Mouse (Mus musculus): ENCODE results near the gene Slc22a3.

Gene Slc22a3

DNA sequence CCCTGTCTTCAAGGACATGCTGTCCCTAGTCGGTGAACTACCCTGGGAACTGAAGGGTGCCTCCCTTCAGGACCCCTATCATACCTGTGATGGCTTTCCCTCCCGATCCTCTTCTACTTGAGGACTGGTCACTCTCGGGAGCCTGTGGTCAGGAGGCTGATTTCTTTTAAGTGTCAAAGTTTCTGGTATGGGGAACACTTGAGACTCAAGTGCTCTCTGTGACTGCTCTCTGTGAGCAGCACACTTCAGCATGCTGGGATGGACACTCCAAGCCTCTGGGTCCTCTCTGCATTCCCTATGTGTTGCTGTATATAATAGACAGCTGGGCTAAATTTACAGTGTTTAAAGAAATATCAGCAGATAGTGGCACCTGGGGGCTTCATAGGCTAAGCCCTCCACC is 39.9 kb downstream of the Slc22a3 start:
- no peak for DNase-seq (ENCODE audit: low spot score)

DNA sequence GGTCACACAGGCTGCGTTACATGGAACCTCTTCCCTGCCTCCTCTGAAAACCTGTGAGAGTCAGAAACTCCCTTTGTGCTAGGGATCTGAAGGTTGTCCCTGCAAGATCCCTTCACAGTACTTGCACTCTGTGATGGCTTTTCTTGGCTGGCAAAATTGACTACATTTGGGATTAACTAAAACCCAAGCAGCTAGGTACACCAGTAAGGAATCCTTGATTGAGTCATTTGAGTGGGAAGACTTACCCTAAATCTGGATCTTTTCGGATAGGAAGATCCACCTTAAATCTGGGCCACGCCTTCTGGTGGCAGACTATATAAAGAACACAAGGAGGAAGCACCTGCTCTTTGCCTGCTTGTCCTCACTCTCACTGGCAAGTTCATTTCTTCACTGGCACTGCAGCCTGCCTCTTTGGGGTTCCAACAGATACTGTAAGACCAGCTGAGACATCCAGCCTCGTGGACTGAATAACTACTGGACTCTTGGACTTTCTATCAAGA is 41.0 kb downstream of the Slc22a3 start:
- DNase-seq (ENCODE audit: low spot score): no peak

DNA sequence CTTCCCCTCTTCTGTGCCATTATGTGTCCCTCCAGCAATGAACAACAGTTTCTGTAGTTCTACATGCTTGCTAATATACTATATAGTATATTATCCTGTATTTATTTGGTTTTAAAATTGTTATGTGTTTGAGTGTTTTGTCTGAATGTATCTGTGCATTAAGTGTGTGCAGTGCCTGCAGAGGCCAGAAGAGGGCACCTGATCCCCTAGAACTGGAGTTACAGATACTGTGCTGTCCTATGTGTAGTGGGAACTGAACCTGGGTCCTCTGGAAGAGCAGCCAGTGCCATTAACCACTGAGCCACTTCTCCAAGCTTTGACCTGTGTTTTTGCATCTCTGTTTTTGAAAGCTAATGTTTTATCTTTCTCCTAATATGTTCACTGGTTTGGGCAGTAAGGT is 46.3 kb downstream of the Slc22a3 start:
- DNase-seq (ENCODE audit: low spot score): no peak

DNA sequence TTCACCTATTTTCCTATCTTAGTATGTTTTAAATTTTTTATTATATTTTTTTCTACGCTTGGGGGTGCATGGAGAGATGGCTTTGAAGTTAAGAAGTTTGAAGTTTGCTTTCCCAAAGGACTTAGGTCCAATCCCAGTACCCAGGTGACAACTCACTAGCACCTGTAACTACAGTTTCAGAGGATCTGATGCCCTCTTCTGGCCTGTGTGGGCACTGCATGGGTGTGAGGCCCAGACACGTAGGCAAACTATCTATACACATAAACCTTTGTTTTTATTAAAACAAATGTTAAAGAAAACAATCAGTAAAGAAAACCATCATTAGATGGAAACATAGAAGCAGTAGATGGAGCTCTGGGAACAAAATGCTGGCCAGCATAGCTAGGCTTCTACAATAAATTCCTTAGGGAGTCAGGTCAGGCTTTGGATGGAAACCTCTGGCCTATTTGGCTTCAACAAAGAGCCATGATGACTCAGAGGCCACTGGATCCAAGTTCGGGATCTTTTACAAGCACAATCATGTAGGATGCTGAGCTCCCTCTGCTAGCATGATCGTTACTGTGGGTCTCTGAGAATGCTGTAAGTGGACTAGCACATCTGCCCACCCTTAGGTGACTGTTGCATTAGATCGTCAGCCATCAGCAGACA is 52.2 kb downstream of the Slc22a3 start:
- DNase-seq (ENCODE audit: low spot score): no peak

DNA sequence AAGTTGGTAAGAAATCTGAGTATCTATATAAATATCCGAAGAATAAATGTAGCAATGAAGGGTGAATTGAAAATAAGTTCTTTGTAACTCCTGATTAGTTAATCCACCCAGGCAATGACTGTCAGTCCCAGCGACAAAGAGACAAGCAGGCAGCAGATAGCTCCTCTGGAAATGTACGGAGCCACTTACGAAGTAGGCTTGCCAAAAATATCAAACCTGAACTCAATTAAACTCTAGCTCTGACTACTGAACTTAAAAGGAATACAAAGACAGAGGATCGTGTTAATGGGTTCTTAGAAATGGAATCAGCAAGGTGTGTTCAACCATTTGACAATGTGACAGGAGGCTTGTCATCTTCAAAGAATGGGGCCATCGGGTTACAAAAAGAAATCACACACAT is 53.8 kb downstream of the Slc22a3 start:
- DNase-seq (ENCODE audit: low spot score): no peak

DNA sequence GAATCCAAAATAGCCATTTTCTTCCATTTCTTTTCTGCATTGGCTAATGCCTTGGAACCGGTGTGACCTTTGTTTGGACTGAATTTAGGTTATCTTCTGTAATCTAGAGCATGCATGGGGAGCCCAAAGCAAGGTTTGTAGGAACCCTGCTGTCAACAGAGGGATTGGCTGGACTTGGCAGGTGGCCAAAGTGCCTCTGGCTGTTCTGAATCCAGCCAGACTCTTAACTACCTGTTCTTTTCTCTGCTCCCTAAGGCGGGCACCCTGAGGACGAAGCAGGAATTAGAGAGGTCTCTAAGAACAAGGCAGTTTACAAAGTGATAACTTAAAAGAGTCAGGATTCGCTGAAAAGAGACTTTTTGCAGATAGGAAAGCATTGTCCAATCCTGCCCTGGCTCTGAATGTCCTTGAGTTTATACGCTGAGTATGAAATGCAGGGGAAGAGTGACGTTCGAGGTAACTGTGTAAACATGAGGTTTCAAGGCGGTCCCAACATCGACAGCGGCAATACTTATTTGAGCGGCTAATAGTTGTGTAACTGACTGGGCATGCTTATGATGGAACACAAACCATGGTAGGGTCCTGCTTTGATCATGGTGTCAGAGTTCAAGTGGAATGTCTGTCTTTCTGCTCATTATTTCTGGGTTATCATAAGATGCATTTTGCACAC is 54.5 kb downstream of the Slc22a3 start:
- no peak for DNase-seq (ENCODE audit: low spot score)

DNA sequence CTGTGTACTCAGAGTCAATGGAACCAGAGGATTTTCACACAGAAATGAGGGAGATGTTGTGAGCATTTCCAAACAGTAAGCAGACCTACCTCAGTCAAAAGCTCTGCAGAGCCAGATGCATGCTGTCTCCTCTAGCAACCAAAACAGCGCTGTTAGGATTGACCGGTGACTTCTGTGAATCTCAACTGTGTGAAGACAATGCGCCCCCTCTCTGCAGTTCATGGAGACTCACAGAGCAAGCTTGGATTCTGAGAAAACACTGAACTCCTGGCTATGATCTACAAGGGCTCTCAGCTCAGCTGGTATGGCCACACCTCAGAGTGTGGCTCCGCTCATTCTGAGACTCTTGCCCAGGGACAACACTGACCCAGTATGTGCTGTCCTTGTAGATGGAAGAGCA is 56.3 kb downstream of the Slc22a3 start:
- no peak for DNase-seq (ENCODE audit: low spot score)

DNA sequence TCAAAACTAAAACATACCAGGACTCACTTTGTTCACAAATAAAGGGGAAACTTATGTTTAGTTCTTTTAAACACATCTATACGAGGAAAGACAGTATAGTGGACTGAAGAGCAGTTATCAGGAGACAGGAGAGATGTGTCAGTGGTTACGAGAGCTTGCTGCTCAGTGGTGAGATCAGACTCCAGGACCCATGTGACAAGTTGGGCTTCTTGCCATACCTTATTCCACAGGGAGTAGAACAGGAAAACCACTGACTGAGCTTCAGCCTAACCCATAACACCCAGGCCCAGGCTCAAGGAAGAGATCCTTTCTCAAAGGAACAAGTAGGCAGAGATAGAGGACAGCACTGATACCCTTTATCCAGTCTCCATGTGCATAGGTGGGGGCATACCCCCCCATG is 62.9 kb downstream of the Slc22a3 start:
- DNase-seq (ENCODE audit: low spot score): no peak

DNA sequence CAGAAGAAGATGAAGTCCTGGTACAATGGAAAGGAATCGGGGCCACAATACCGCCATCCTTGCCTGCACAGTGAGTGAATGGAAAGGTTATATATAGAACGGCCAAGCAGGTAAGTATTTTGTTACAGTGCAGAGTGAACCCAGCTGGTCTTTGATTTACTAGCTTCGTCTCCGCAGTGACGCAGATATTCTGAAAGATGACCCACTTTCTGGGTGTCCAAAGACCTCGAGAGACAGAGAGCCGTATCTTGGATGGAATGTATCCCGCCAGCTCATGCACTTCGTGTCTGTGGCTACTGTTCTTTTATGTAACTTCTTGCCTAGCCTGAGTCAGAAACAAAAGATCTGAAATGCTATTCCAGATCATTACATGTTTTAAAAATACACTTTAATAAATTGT is 69.7 kb downstream of the Slc22a3 start:
- no peak for DNase-seq (ENCODE audit: low spot score)

DNA sequence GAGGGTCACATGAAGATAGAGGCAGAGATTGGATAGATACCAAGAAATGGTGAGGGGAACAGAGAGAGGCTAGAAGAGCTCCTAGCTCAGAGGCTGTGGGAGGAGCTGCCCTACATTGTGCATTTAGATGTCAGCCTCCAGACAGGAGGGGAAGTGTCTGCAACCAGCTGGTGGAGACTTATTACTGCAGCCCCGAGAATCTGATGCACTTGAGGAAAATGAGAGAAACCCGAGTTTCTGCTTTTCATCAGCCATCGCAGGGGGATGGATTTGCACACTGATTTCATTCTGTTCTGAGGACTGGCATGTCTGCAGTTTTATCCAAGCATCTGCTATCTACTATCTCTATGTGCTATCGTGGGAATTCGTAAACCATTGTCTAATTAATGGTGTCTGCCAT is 75.8 kb downstream of the Slc22a3 start:
- no peak for DNase-seq (ENCODE audit: low spot score)

DNA sequence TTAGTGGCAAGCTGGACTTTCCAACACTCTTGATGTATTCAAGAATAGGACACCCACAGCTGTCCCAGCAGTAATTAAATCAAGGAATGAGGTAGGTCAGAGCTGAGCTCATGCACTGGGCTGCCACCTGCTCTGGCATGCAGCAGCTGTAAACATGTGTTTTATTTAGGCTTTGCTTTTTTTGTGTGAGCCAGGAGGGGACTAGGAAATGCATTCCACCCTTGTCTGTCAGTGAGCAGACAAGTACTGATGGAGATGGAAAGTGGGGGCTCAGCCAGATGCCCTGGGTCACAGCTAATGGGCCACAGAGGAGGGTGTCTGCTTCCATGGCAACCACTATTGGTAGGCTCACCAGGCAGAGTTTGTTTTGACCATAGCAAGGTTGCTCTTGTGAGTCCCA is 79.1 kb downstream of the Slc22a3 start:
- DNase-seq (ENCODE audit: low spot score): no peak

DNA sequence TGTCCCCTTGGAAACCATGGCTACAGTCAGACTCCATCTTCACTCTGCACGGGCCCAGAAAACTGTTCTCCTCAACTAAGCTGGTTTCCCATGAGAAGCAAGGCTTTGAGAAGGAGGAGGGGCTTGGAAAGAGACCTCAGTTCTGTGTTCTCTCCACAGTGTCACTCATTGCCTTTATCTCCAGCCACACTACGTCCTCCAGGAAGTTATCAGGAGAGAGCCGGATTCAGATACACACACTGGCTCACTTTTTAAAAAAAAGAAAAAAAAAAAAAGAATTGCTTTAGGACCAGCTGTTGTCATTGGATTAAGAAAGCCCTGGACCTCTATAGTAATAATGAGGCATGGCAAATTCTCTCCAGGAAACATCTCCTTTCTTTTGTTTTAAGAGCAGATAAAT is 80.3 kb downstream of the Slc22a3 start:
- no peak for DNase-seq (ENCODE audit: low spot score)

DNA sequence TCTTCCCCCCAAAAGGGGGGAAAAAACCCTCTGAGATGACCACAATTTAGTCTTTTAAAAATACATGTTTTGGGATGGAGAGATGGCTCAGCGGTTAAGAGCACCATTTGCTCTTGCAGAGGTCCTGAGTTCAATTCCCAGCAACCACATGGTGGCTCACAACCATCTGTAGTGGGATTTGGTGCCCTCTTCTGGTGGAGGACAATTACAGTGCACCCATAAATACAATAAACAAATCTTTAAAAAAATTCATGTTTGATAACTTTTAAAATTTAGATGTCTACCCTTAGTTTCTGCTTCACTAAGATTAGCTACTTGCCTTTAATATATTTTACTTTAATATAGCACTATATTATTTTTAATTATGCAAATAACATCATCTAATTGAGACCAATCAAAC is 85.4 kb downstream of the Slc22a3 start:
- DNase-seq (ENCODE audit: low spot score): no peak

DNA sequence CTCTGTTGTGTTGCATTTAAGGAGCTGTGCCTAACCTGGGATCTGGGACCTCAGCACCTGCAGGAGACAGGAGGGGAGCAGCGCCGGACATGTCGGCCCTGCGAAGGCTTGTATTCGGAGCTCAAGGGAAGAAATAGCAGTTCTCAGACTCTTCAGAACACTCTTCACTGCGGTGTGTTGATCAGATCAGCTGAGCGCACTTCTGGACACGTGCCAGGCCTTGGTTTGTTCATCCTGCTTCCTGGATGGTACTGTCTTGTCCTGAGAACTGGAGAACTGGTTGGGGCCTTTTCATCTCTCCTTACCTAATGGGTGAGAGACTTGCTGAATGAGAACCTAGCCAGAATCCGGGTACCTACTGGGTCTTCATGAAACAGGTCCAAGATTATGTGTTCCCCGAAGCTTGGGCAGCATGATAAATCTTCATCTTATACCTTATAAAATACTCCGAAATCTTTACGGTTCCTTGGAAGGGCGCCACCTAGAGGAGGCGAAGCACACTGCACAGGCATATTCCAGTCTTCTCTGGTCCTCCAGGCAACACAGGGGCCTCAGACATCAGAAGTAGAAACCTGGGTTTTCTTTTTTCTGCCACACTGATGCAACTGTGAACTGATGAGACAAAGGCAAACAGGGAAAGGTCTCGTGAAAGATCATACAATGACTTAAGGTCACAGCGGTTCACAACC is 86.5 kb downstream of the Slc22a3 start:
- no peak for DNase-seq (ENCODE audit: low spot score)

DNA sequence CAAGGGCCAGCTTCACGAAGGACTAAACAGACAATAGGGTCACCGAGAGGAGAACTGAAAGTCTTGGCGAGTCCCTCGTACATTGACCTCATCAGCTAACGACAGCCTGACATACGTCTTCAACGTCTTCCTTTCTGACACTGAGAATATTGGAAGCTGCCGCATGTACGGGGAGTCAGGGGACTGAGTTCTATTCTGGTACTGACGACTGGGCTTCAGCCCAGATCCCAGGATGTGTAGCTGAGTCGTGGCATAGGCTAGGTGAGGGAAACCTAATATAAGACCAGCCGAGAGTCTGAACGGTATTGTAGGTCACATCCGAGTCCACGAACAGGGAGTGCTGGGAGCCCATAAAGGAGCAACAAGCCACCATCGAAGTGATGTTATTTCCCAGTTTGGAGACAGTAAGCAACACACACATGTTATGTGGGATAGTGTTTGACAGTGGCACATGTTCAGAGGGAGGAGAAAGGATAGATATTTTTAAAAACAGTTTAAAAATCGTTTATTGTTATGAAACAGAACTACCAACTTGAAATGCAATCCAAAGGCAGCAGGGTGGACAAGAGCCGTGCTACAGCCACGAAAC is 87.9 kb downstream of the Slc22a3 start:
- no peak for DNase-seq (ENCODE audit: low spot score)

DNA sequence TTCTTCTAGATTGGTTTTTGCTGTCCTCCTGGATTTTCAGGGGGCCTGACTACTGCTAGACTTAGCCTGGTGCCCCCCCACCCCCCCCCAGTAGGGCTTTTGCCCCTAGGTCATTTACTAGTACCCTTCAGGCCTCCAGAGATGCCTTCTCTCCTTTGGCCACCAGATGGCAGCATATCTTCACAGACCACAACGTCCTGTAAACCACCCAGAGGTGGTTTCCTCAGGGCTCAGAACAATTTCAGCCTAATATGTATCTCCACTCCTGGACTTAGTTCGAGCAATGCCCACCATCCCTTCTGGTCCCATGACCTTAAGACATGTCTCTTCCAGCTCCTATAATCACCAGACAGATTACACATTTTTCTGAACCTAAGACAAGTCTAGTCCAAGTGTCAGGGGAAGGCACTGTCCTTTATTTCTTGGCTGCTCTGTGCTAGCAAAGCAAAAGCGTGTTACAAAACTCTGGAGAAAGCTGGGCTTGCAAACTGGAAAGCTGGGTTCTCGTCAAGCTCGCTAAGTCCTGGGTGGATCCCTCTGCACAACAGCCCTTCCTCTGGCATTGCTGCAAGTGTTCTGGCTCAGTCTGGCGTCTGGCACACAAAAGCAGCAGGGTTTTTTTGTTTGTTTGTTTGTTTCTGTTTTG is 91.1 kb downstream of the Slc22a3 start:
- DNase-seq (ENCODE audit: low spot score): peak; percentile 68

DNA sequence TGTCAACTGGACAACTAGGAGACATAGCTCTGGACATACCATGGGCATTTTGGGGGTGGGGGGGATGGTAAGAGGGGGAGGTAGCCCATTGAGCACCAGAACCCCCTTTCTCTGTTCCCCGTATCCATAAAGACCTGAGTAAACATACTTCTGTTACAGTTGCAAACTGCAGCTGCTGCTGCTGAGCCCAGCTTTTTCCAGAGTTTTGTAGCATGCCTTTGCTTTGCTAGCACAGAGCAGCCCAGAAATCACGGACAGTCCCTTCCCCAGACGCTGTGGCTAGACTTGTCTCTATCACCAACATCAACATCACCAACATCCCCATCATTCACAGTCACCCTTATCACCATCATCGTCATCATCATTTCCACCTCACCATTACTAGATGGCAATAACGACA is 91.8 kb downstream of the Slc22a3 start:
- no peak for DNase-seq (ENCODE audit: low spot score)

DNA sequence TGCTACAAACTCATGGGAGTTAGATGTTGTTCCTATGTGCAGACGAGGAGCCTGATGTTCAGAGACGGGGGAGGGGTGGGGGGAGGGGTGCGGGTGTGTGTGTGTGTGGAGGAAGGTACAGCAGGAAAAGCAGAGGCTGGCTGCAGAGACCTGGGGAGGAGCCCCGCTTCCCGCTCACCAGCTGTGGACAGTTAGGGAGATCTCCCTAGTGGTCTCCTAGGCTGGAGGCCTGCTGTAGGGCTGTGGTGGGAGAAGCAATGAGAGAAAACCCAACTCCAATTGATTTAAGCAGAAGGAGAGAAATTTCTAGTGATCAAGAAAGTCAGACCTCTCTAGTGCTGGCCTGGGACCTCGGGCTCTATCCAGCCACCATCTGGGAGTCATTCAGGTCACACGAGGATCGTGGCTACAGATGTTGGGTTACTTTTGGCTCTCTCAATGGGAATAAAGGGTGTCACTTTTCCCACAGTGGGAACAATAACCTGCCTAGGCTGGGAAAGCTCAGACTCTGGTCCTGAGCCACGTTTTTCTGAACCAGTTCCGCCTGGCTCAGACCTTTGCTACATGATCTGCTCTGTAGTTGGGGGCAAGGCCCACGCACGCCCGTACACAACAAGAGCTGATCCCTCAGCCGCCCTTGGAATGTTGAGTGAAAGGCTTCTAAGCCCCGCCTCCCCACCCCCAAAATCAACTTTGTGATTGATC is 92.3 kb downstream of the Slc22a3 start:
- DNase-seq (ENCODE audit: low spot score): no peak

DNA sequence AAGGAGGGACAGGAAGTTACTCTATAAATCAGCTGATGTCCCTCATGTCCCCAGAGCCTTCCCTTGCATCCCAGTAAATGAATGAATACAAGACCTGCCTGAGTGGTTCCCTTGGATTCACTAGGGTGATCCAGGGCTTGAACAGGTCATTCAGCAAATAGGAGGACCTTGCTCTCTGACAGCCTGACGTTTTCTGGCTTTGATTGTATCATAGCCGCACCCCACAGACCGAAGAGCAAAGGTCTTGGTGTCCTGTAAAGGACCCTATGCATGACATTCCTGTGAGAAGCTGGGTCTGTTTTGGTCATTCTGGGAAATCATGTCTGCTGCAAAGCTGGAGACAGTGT is 94.6 kb downstream of the Slc22a3 start:
- DNase-seq (ENCODE audit: low spot score): no peak

DNA sequence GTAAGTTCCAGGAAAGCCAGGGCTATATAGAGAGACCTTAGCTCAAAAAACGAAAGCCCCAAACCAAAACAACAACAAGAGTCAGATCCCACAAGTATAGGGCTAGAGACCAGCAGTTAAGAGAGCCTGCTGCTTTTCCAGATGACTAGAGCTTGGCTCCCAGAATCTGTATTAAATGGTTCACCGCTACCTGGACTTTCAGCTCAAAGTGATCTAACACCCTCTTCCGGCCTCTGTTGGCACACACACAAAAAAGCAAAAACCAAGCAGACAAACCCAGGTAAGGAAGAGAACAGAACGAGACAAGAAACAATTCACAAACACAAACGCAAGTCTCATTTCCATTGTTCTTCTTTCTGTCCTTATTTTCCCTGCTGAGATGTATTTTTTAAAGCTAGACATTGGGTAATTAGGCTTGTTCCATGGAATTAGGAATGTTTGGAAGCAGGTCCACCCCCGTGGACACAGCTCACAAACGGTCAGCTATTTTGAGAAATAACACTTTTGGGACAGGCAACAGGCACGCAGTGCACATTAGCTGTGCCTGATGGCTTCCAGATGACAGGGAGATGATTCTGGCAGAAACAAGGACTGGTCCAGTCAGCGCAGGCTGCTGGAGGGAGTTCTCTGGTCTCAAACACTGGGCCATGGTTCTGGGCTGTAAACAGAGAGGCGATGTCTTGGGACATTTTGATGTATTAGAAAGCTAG is 95.2 kb downstream of the Slc22a3 start:
- DNase-seq (ENCODE audit: low spot score): no peak

DNA sequence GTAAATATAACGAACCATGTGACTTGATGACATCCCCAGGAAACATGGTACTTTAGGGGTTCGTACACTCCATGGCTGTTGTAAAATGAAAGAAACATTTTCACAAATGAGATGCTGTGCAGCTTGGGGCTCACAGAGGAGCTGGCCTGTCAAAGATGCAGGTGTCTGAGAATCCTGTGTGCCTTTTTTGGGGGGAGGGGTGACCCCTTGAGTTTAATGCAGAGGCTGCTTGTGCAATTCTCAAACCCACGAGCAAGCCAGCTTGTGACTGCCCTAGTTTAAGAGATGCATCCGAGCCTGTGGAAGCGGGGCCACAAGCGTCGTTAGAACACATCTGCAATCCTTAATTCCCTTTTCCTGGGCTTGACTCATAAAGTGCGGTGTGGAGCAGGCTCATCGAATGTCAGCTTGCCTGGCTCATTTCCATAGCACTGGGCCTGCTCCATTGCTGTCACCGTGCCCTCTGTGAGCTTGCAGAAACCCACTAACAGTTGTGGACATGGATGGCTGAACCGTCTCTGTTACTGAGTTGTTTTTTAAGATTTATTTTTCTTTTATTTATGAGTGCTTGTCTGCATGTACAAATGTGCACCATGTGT is 98.1 kb downstream of the Slc22a3 start:
- no peak for DNase-seq (ENCODE audit: low spot score)
